Mouse (Mus musculus) stomach, postnatal 0 days (tissue): ENCODE results near the gene Yars.

ENCODE experiments used
- CTCF ChIP-seq: IDR thresholded peaks from 2 replicates; pipeline ENCODE4 v1.5.1; 2016; ENCODE audit warnings: antibody characterized with exemption, low read depth, mild to moderate bottlenecking, moderate library complexity
- EP300 ChIP-seq: optimal IDR thresholded peaks from 2 replicates; pipeline ENCODE3; 2016; ENCODE audit warnings: antibody characterized with exemption

DNA sequence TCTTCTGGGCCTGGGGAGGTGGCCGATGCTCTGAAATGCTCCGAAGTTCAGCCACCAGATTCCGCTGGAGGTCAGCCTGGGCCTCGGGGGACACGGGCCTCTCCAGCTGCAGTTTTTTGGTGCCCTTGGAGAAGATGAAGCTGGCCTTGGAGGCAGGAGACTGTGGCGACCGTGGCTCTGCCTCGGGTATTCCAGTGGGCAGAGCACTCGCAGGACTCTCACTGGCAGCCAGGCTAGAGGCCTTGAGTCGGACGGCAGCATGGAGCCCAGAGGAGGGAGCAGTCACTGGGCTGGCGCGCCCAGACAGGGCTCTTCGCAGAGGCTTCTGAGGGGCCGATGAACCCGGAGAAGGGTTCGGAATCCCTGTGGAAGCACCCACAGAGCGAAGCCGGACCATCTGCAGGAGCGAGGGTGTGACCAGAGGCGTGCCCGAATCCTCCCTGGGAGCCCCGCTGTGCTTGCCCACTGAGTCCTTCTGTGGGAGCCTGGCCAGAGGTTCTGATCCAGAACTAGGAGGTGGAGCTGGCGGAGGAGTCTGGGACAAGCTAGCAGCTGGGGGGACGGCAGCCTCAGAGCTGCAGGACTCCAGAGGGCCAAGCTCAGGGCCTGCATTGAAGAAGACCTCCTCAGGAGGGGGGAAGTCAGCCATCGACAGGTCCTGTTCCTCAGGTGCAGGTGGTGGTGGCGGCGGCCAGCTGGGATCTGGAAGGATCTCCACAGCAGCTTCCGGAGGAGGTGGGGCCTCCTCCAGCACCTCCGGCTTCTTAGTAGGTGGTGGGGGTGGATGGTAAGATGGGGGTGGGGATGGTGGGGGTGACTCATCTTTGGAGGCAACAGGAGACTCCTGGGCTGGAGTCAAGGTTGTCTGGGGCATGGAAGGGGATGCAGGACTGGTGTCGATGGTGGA, 32.7 kb downstream of the Yars start:
- TF ChIP-seq CTCF = no peak
- TF ChIP-seq EP300 = no peak
